Mouse (Mus musculus): ENCODE results near the gene Gtf3c1. TPM values are rescaled to one million over a fixed set of nuclear protein-coding genes. Genes with fewer than 3 reads are reported as not detected.
A peak's percentile ranks its signal among the peaks of the same experiment; 100 is the strongest.

Gtf3c1 gene
- total and polyA plus RNA-seq, 3 experiments, result 23.7 to 36.1 TPM; not detected in 1

DNA sequence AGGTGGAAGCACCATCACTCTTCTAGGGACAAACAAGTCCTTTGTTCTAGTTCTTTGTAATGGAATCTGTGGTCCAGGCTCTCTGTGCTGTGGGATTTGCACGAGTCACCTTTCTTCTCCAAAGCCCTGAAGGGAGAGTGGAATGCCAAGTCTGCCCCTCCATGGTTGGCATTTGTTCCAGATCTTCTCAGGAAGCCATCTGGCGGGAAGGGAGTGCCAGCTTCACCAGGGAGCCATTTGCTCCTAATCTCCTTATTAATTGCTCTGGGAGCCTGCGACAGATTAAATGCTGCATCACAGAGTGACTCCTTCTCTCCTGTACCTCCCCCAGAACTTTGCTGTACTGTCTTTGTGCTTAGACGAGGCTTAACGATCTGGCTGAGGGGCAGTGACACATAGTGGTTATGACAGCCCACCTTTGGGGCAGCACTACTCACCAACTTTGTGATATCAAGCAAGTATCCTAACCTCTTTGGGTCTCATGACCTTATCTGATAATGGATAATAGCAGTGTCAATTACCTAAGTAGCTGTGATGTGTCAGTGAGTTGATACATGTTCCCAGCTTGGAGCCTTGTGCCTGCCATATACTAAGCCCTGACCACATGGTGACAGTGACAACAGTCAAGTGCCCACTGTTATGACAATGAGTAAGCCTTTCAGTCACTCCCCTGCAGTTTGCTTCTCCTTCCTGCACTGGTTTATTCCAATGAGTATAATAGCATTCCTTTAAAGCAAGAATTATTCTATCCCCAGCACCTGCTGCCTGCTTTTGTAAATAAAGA, 15.8 kb upstream of the Gtf3c1 start:
- no peak for TF ChIP-seq MAZ (IDR thresholded peaks at IDR 0.05; ENCODE audit: low read depth, low read length)
- no peak for TF ChIP-seq POLR2AphosphoS5 (IDR thresholded peaks at IDR 0.05; ENCODE audit: borderline replicate concordance, low read depth, low read length)
- no peak for TF ChIP-seq TAL1 (IDR thresholded peaks at IDR 0.05; ENCODE audit: low read length)
- Histone ChIP-seq H3K79me2 (ENCODE audit: control insufficient read depth, insufficient read depth, low read length, poor library complexity) (no peaks in the 10 kb centered on the region), H3K4me1 (ENCODE audit: control insufficient read depth in 1 of 2, insufficient read depth in 2 of 2, low read length in 2 of 2) (0 out of 4 replicates have a peak, but pooled peaks cover 0 to 2% of the 10 kb centered on the region in 2 experiments), H3K27me3 (ENCODE audit: control insufficient read depth in 1 of 2, insufficient read depth in 2 of 2, low read length in 2 of 2) (no peaks in the 10 kb centered on the region), H3K4me3 (ENCODE audit: control insufficient read depth in 1 of 2, insufficient read depth in 1 of 2, low read depth in 2 of 2, low read length in 2 of 2) (no peak overlapping the region), H3K36me3 (ENCODE audit: control insufficient read depth in 1 of 2, insufficient read depth in 2 of 2, low read length in 2 of 2) (no peaks in the 10 kb centered on the region), H3K9me3 (replicated peaks; ENCODE audit: insufficient read depth, low read length) (no peaks in the 10 kb centered on the region), H3K9ac (ENCODE audit: control insufficient read depth, low read depth, low read length, poor library complexity, severe bottlenecking) (no peak overlapping the region), H3K27ac (ENCODE audit: control insufficient read depth, low read depth, low read length) (no peak overlapping the region)
- no peak for DNase-seq (ENCODE audit: low read depth, low spot score)

DNA sequence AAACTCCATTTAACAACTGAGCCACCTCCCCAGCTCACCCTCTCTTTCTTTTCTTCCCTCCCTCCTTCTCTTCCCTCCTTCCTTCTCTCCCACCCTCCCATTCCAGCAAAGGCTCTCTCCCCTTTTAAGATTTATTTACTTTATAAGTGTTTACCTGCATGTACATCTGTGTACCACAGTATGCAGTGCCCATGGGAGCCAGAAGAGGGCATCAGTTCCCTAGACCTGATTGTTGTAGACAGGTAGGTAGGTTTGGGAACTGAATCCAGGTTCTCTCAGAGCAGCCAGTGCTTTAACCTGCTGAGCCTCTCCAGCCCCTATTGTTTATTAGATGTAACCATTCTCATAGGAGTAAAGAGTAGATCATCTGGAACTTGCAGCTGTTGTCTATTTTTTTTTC, 14.5 kb upstream of the Gtf3c1 start:
- no peak overlapping the region for H3K4me3 ChIP-seq (ENCODE audit: control insufficient read depth in 1 of 2, insufficient read depth in 1 of 2, low read depth in 2 of 2, low read length in 2 of 2)
- DNase-seq (ENCODE audit: low read depth, low spot score), result peak; percentile 44
- H3K9ac ChIP-seq (ENCODE audit: control insufficient read depth, low read depth, low read length, poor library complexity, severe bottlenecking), result no peak overlapping the region
- 0 out of 4 replicates have a peak, but pooled peaks cover 0 to 2% of the 10 kb centered on the region in 2 experiments for H3K4me1 ChIP-seq (ENCODE audit: control insufficient read depth in 1 of 2, insufficient read depth in 2 of 2, low read length in 2 of 2)
- no peaks in the 10 kb centered on the region for H3K27me3 ChIP-seq (ENCODE audit: control insufficient read depth in 1 of 2, insufficient read depth in 2 of 2, low read length in 2 of 2)
- H3K79me2 ChIP-seq (ENCODE audit: control insufficient read depth, insufficient read depth, low read length, poor library complexity), result no peaks in the 10 kb centered on the region
- H3K27ac ChIP-seq (ENCODE audit: control insufficient read depth, low read depth, low read length), result no peak overlapping the region
- H3K9me3 ChIP-seq (replicated peaks; ENCODE audit: insufficient read depth, low read length), result no peaks in the 10 kb centered on the region
- TF ChIP-seq NRF1 (IDR thresholded peaks at IDR 0.05; ENCODE audit: insufficient read depth, low read depth, low read length, poor library complexity, severe bottlenecking), result no peak
- TF ChIP-seq MEF2A (IDR thresholded peaks at IDR 0.05; ENCODE audit: extremely low read depth, insufficient replicate concordance, low read depth, low read length, poor library complexity, severe bottlenecking), result no peak
- TF ChIP-seq ZNF384 (IDR thresholded peaks at IDR 0.05; ENCODE audit: low read depth, low read length), result no peak
- TF ChIP-seq TBP (IDR thresholded peaks at IDR 0.05; ENCODE audit: low read depth, low read length), result no peak
- TF ChIP-seq UBTF (IDR thresholded peaks at IDR 0.05; ENCODE audit: borderline replicate concordance, insufficient read depth, low read depth, low read length), result no peak
- no peak for TF ChIP-seq NELFE (IDR thresholded peaks at IDR 0.05; ENCODE audit: low read depth, low read length)
- TF ChIP-seq BHLHE40 (IDR thresholded peaks at IDR 0.05; ENCODE audit: borderline replicate concordance, low read depth, low read length), result no peak
- no peak for TF ChIP-seq GABPA (IDR thresholded peaks at IDR 0.05; ENCODE audit: low read depth, low read length)
- no peak for TF ChIP-seq MAZ (IDR thresholded peaks at IDR 0.05; ENCODE audit: low read depth, low read length)
- TF ChIP-seq E2F4 (IDR thresholded peaks at IDR 0.05; ENCODE audit: borderline replicate concordance, low read depth, low read length), result no peak
- TF ChIP-seq SMC3 (IDR thresholded peaks at IDR 0.05; ENCODE audit: low read depth, low read length), result peak; percentile 27
- no peak for TF ChIP-seq CHD2 (IDR thresholded peaks at IDR 0.05; ENCODE audit: low read length)
- TF ChIP-seq USF2 (IDR thresholded peaks at IDR 0.05; ENCODE audit: borderline replicate concordance in 1 of 2, insufficient read depth in 1 of 2, low read depth in 1 of 2, low read length in 2 of 2), result no peak
- no peak for TF ChIP-seq ZMIZ1 (IDR thresholded peaks at IDR 0.05; ENCODE audit: low read depth, low read length)
- TF ChIP-seq RCOR1 (IDR thresholded peaks at IDR 0.05; ENCODE audit: low read depth, low read length), result no peak
- TF ChIP-seq CTCF (IDR thresholded peaks at IDR 0.05 in 2 of 3, conservative IDR thresholded peaks at IDR 0.05 in 1 of 3; ENCODE audit: control insufficient read depth in 1 of 3, insufficient read depth in 1 of 3, low read depth in 2 of 3, low read length in 3 of 3, poor library complexity in 1 of 3, severe bottlenecking in 1 of 3), result peak; percentile 37 to 50 (median 43)
- peak; percentile 23 for TF ChIP-seq RAD21 (IDR thresholded peaks at IDR 0.05; ENCODE audit: low read depth, low read length)
- TF ChIP-seq POLR2AphosphoS2 (IDR thresholded peaks at IDR 0.05; ENCODE audit: low read length), result no peak
- no peak for TF ChIP-seq MYB (IDR thresholded peaks at IDR 0.05; ENCODE audit: low read depth, low read length)
- H3K36me3 ChIP-seq (ENCODE audit: control insufficient read depth in 1 of 2, insufficient read depth in 2 of 2, low read length in 2 of 2), result no peaks in the 10 kb centered on the region
